Mouse (Mus musculus) brain, embryonic 14.5 days (tissue): ENCODE measurements around the gene Cdk19.

Source experiments
- CTCF ChIP-seq: fragments of 200-500 bp; IDR thresholded peaks from 2 replicates; pipeline ENCODE4 v1.5.1; 2012; ENCODE audit warnings: inconsistent platforms, mild to moderate bottlenecking, moderate library complexity, borderline replicate concordance; ENCODE audit not compliant: insufficient read depth, insufficient read length; ENCODE audit errors: extremely low read depth
- POLR2A ChIP-seq: fragments of 200-500 bp; IDR thresholded peaks from 2 replicates; pipeline ENCODE4 v1.6.1; 2012; ENCODE audit warnings: mild to moderate bottlenecking, inconsistent platforms, borderline replicate concordance; ENCODE audit not compliant: poor library complexity, insufficient read depth, insufficient read length, severe bottlenecking; ENCODE audit errors: extremely low read depth

DNA sequence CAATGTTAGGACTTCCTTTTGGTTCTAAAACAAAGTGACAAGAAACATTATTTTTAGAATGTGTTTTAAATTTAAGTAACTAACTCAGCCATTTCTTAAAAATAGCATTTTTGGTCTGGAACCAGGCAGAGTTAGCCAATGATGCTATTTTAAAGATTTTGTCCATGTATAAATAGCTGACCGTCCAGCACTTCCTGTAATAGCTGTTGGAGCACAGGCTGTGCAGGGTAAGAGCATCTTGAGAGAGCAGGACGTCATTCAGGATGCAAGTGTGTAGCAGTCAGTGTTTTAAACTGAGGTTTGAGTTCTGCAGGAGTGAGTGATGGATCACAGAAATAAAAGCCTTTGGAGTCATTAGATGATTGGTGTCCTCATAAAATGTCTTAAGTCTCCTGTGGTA is 18.8 kb downstream of the Cdk19 start:
- TF ChIP-seq POLR2A (no peak), CTCF (no peak)
